Mouse (Mus musculus): ENCODE measurements around the gene G530012D18Rik. TPM values are rescaled to one million over a fixed set of nuclear protein-coding genes. Genes with fewer than 3 reads are reported as not detected.
"Not testable (repeated sequence)": the region's sequence is repeated elsewhere in the genome, so short reads cannot be mapped to it uniquely, and the experiment has no call there.

G530012D18Rik gene
- not detected in 2 replicates for polyA plus RNA-seq (2016; fragmentation: Nextera tagmentation; extraction: Ambion mirVana)

- H3K36me3 ChIP-seq; H3K9ac ChIP-seq; H3K9me3 ChIP-seq (replicated peaks); H3K4me3 ChIP-seq; ATAC-seq; H3K4me2 ChIP-seq; H3K27me3 ChIP-seq (replicated peaks); H3K27ac ChIP-seq; H3K4me1 ChIP-seq: not testable (repeated sequence)
- 58% methylated on average over 2 of the region's 3 CpGs for WGBS (ENCODE audit: insufficient replicate concordance)
Measured at GRCm38 (mm10) chr1:85575376-85575775, at the start of gene G530012D18Rik. Gene G530012D18Rik, plus strand, starts transcription at chr1:85575676.

DNA sequence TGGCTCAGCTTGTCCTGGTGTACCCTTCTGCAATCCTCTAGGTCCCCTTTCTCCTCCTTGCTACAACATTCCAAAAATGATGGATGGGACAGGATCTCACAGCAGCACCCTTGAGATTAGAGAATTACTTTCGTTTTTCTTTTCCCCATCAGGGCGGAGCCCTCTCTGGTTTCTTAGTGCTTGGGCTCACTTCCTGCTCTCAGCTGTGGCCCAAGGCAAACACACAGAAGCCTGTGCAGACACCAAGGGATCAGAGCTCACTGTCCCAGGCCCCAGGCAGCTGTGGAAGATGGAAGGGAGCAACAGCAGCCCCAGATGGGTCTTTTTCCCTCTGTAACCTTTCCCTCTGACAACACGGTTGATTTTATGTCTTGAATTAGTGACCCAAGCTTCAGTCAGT, 49.1 kb upstream of the G530012D18Rik start:
- H3K9me3 ChIP-seq (replicated peaks); H3K4me2 ChIP-seq; H3K27me3 ChIP-seq (replicated peaks); H3K27ac ChIP-seq; H3K36me3 ChIP-seq; H3K9ac ChIP-seq; ATAC-seq; H3K4me3 ChIP-seq; H3K4me1 ChIP-seq: not testable (repeated sequence)
- WGBS (ENCODE audit: insufficient replicate concordance): 40% methylated on average over 3 of the region's 3 CpGs

DNA sequence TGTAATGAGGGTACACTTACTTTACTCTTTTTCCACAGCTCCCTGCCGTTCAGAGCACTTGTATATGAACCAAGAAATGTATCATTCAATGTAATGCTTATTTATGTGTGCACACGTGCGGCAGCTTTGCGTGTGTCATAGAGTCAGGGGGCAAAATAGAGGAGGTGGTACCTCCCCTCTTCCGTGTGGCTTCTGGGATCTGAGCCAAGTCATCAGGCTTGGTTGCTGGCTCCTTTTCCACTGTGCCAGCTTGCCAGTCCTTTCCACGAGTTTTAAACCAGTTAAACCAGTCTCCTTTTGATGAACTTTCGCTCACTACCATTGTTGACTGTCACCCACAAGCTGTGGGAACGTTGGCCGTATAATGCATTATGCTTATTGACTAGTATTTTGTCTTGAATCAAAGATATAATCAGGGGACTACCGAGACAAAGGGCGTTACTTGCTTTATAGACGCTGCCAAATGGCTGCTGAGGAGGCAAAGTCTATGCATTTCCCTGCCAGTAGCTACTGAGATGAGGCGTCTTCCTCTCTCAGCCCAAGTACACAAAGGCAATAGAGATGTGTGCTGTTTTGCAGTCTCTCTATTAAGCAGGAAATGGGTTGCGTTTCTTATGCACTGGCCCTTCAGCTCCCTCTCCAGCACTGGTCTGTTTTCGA, 46.9 kb upstream of the G530012D18Rik start:
- WGBS (ENCODE audit: insufficient replicate concordance): 63% methylated on average over 13 of the region's 15 CpGs
- H3K27me3 ChIP-seq (replicated peaks); H3K9me3 ChIP-seq (replicated peaks); H3K4me1 ChIP-seq; H3K4me2 ChIP-seq; H3K9ac ChIP-seq; H3K27ac ChIP-seq; ATAC-seq; H3K4me3 ChIP-seq; H3K36me3 ChIP-seq: not testable (repeated sequence)

GRCm38 (mm10) chr1:85543818-85544217, 31.7 kb upstream of the G530012D18Rik start:
- H3K9me3 ChIP-seq (replicated peaks); H3K4me3 ChIP-seq; ATAC-seq; H3K27ac ChIP-seq; H3K4me2 ChIP-seq; H3K36me3 ChIP-seq; H3K4me1 ChIP-seq; H3K27me3 ChIP-seq (replicated peaks); H3K9ac ChIP-seq: not testable (repeated sequence)
- WGBS (ENCODE audit: insufficient replicate concordance): 65% methylated on average over 3 of the region's 4 CpGs

- not testable (repeated sequence) for H3K4me1 ChIP-seq; H3K27ac ChIP-seq; H3K4me2 ChIP-seq; H3K9me3 ChIP-seq (replicated peaks); H3K27me3 ChIP-seq (replicated peaks); ATAC-seq; H3K4me3 ChIP-seq; H3K36me3 ChIP-seq; H3K9ac ChIP-seq
Measured at GRCm38 (mm10) chr1:85546442-85546841, 29.0 kb upstream of the G530012D18Rik start.

DNA sequence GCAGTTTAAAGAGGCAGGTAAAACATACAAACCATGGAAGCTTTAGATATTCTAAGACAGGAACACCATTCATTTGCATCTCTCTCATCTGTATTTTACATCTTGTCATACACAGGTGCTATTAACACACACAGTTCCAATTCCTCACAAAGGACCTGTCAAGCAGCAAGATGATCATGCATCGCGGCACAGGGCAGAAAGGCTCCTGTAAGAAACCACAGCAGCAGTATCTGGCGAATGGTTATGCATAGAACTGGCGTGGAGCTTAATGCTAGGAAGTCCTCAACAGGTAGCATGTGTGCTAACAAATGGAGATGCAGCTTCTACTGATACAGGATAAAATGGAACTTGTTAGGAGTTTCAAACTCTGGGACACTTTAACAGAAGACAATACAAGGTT, 20.2 kb upstream of the G530012D18Rik start:
- H3K9ac ChIP-seq; H3K4me2 ChIP-seq; H3K9me3 ChIP-seq (replicated peaks); H3K27ac ChIP-seq; H3K4me1 ChIP-seq; H3K4me3 ChIP-seq; H3K27me3 ChIP-seq (replicated peaks); H3K36me3 ChIP-seq; ATAC-seq: not testable (repeated sequence)
- 66% methylated on average over 4 of the region's 4 CpGs for WGBS (ENCODE audit: insufficient replicate concordance)

DNA sequence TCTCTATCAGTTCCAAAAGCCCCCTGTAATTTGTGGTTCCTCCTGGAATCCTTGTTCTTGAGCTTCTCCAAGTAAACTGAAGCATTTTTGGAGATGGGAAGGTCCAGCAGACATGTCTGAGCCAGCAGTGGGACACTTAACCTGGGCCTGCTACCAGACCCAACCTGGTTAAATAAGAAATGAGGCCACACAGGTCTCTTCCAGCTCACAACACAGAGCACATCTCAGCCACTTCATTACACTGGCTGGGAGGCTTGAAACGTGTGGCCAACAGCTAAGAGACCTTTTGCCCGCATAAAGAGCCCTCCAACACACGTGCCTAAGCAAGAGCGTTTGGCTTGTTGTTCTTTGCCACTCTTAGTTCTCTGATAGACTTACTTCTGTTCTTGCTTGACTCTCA, 1.9 kb upstream of the G530012D18Rik start:
- not testable (repeated sequence) for H3K4me3 ChIP-seq; H3K9me3 ChIP-seq (replicated peaks); H3K27me3 ChIP-seq (replicated peaks); H3K9ac ChIP-seq; H3K27ac ChIP-seq; H3K4me2 ChIP-seq; H3K36me3 ChIP-seq; ATAC-seq; H3K4me1 ChIP-seq
- 64% methylated on average over 4 of the region's 4 CpGs for WGBS (ENCODE audit: insufficient replicate concordance)

GRCm38 (mm10) chr1:85578372-85579010, 3.0 kb downstream of the G530012D18Rik start:
- H3K9me3 ChIP-seq (replicated peaks); H3K36me3 ChIP-seq; H3K4me3 ChIP-seq; H3K27ac ChIP-seq; ATAC-seq; H3K27me3 ChIP-seq (replicated peaks); H3K9ac ChIP-seq; H3K4me1 ChIP-seq; H3K4me2 ChIP-seq: not testable (repeated sequence)
- WGBS (ENCODE audit: insufficient replicate concordance): 33% methylated on average over 3 of the region's 3 CpGs

DNA sequence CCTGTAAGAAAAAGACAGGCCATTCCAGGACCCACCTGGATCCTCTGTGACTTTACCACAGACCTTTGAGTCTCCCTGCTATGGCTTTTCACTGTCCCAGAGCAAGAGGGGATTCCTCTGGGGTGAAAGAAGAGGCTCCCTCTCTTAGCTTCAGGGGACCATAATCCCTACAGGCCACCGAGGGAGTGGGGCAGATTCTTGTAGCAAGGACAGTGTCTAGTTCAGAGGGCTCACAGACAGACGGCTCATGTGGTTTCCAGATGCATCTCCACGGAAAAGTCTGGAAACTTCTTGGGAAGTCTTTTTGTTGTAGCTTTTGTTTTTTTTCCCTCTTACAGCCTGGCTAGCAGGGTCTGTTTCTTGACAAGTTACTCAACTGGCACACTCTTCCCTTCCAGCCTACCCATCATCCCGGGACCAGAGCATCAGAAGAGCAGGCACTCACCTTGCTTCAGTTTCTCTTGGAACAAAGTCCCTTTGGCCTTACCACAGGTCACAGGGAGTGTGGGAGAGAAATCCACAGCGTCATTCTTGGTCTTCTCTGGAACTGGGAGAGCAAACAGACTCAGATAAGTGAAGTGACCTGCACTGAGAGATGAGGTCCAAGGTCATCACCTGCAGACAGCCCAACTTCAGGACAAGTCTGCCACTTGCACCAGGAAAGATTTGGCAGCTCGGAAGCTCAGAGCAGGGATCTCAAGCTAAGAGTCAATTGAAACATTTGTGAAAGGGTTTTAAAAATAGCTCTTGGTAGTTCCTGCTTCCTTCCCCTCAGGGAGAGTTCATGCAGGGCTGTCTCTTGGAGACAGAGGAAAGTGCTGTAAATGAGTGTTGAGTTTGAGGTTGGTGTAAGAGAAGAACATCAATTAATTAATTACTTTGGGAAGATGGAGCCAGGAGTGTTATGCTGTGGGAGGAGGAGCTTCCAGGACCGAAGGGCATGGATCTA, 4.0 kb downstream of the G530012D18Rik start:
- H3K27me3 ChIP-seq (replicated peaks); H3K9me3 ChIP-seq (replicated peaks); H3K36me3 ChIP-seq; H3K4me3 ChIP-seq; H3K4me2 ChIP-seq; H3K9ac ChIP-seq; H3K27ac ChIP-seq; H3K4me1 ChIP-seq: not testable (repeated sequence)
- 0 out of 2 replicates have a peak, but pooled peaks have one; percentile 18 for ATAC-seq
- WGBS (ENCODE audit: insufficient replicate concordance): 60% methylated on average over 6 of the region's 7 CpGs

DNA sequence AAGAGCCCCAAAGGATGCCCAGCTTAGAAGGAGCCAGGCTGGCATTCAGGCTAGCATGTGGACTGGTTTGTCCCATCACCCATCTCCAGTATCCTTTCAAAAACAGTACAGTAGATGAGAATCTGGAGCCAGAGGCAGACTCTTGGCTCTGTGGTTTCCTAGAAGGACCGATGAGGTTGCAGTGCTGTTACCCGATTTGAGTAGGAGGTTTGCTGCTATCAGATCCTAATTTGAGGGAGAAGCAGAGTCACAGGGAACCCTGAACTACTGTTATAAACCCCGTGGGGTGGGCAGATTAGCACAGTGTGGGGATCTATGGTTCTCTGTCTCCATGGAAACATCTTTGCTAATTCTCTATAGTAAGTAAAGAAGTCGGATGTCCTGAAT, 4.7 kb downstream of the G530012D18Rik start:
- H3K27me3 ChIP-seq (replicated peaks); H3K4me1 ChIP-seq; H3K4me2 ChIP-seq; H3K36me3 ChIP-seq; H3K4me3 ChIP-seq; H3K9ac ChIP-seq; H3K9me3 ChIP-seq (replicated peaks); H3K27ac ChIP-seq: not testable (repeated sequence)
- peak; percentile 65 for ATAC-seq
- 15% methylated on average over 3 of the region's 4 CpGs for WGBS (ENCODE audit: insufficient replicate concordance)

DNA sequence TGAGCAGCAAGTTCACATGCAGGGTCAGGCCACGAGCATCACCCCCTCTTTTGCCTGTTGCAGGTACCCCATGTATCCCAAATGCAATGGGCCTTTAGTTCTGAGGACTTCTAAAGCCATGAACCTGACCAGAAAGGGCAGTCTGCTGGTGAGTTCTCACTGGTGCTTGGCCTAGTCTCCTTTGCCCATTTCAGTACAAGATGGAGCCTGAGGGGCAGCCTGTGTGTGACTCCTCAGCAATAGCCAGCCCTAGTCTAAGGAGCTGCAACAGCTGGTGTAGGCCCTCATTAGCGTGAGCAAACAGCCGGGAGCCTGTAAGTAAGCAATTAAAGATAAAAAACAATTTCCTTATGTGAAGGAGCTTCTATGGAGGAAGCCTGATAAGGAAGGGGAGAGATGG, 5.1 kb downstream of the G530012D18Rik start:
- H3K9me3 ChIP-seq (replicated peaks): not testable (repeated sequence)
- peak; percentile 40; the same call in 1 of the 2 replicates for ATAC-seq
- 45% methylated on average over 3 of the region's 3 CpGs for WGBS (ENCODE audit: insufficient replicate concordance)

GRCm38 (mm10) chr1:85581518-85581917, 6.0 kb downstream of the G530012D18Rik start:
- H3K4me2 ChIP-seq; H3K4me3 ChIP-seq; ATAC-seq; H3K9ac ChIP-seq; H3K9me3 ChIP-seq (replicated peaks); H3K27ac ChIP-seq; H3K36me3 ChIP-seq; H3K4me1 ChIP-seq; H3K27me3 ChIP-seq (replicated peaks): not testable (repeated sequence)
- WGBS (ENCODE audit: insufficient replicate concordance): 23% methylated on average over 5 of the region's 5 CpGs

More for the DNA sequence above, 5.1 kb downstream of the G530012D18Rik start:
- H3K9ac ChIP-seq; H3K4me3 ChIP-seq; H3K4me1 ChIP-seq; H3K4me2 ChIP-seq; H3K27ac ChIP-seq; H3K27me3 ChIP-seq (replicated peaks); H3K36me3 ChIP-seq: not testable (repeated sequence)

All from liver, embryonic 12.5 days (tissue).